ENCODE assay signal across 8 mouse cellular contexts in the genomic region with DNA sequence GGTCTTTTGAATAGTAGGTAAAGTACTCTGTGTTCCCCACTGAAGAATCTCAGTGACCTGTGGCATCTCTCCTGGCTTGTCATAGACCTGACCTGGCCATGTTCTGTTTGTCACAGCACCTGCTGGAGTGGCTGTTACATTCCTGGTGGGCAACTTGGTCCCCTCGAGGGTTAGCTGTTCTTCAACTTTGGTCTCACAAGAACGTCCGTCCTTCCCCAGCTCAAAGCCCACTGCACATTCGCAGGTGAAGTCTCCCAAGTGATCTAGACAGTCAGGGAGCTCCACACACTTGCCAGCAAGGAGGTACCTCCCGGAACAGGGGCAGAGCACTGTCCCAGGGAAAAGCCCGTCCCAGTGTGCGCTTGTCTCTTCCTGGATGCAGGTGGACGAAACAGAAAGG. TPM values are rescaled to one million over a fixed set of nuclear protein-coding genes. Genes with fewer than 3 reads are reported as not detected.
A peak's percentile ranks its signal among the peaks of the same experiment; 100 is the strongest.
DNase-seq lines count a peak whose midpoint lies in the region; ATAC-seq lines count a peak whose summit lies in the region.
"Had no signal": no experiment of that assay in that cellular context is flagged by ENCODE, and none has a peak within 500 bp of the region (broad histone marks: within the 10 kb centered on the region; RNA-seq: fewer than 3 reads in every experiment).

No protein-coding gene starts in this region.

- peak overlapping the region; percentile 97 for H3K4me2 ChIP-seq in heart, embryonic 12.5 days
- peak overlapping the region; percentile 57 for H3K4me2 ChIP-seq in liver, embryonic 12.5 days

- H3K27me3 ChIP-seq in heart, embryonic 12.5 days (replicated peaks), result peaks cover 4% of the 10 kb centered on the region; the same call in 1 of the 2 replicates
- peaks cover 5% of the 10 kb centered on the region; the same call in 1 of the 2 replicates for H3K27me3 ChIP-seq in liver, embryonic 12.5 days (replicated peaks)

- no peaks in the 10 kb centered on the region for H3K9me3 ChIP-seq in heart, embryonic 12.5 days (replicated peaks)
- no peaks in the 10 kb centered on the region for H3K9me3 ChIP-seq in liver, embryonic 12.5 days (replicated peaks)

- peak overlapping the region; percentile 64 for H3K4me3 ChIP-seq in heart, embryonic 12.5 days
- peak overlapping the region; percentile 41 for H3K4me3 ChIP-seq in liver, embryonic 12.5 days

- H3K9ac ChIP-seq in heart, embryonic 12.5 days, result peak overlapping the region; percentile 84
- peak overlapping the region; percentile 27 for H3K9ac ChIP-seq in liver, embryonic 12.5 days

- H3K4me1 ChIP-seq in heart, embryonic 12.5 days (replicated peaks), result peaks cover 9% of the 10 kb centered on the region
- no peaks in the 10 kb centered on the region for H3K4me1 ChIP-seq in liver, embryonic 12.5 days

- no peaks in the 10 kb centered on the region for H3K36me3 ChIP-seq in heart, embryonic 12.5 days
- no peaks in the 10 kb centered on the region for H3K36me3 ChIP-seq in liver, embryonic 12.5 days

- H3K27ac ChIP-seq in heart, embryonic 12.5 days (ENCODE audit: poor library complexity, severe bottlenecking), result peak overlapping the region; percentile 90
- 0 out of 2 replicates have a peak overlapping the region, but pooled peaks have one; percentile 51 for H3K27ac ChIP-seq in liver, embryonic 12.5 days

- DNase-seq in ovary, postnatal 36 days (ENCODE audit: low spot score), result peak; percentile 6
- DNase-seq in ovary, adult 18-20 months (ENCODE audit: low spot score), result no peak
- DNase-seq in yolk sac, embryonic 10.5 days (ENCODE audit: low spot score), result no peak
- DNase-seq in cerebellum, postnatal 36 days, result no peak
- DNase-seq in gastrocnemius, postnatal 4 days (ENCODE audit: low spot score in 2 of 2), result no peak

- WGBS in heart, embryonic 12.5 days, result 23% methylated on average over 8 of the region's 8 CpGs
- 25% methylated on average over 8 of the region's 8 CpGs for WGBS in liver, embryonic 12.5 days (ENCODE audit: insufficient replicate concordance)

- no peak for ATAC-seq in heart, embryonic 12.5 days (ENCODE audit: insufficient number of reproducible peaks, low FRiP score)
- ATAC-seq in liver, embryonic 12.5 days, result no peak

RNA-seq across cellular contexts. Expression of gene Clec14a, which starts 1.3 kb away (rescaled TPM):
- polyA plus RNA-seq in heart, embryonic 12.5 days (2016; fragmentation: Nextera tagmentation; extraction: Ambion mirVana), result 15.7 and 17.1 TPM in 2 replicates
- polyA plus RNA-seq in liver, embryonic 12.5 days (2016; fragmentation: Nextera tagmentation; extraction: Ambion mirVana), result 7.6 and 8.3 TPM in 2 replicates
- 10 to 100 TPM; 18.2 to 19.7 TPM for total RNA-seq in gastrocnemius, postnatal 4 days (2021)

RNA-seq across cellular contexts. Expression of gene Sstr1, which starts 56.2 kb away (rescaled TPM):
- 0.17 and 0.24 TPM in 2 replicates for polyA plus RNA-seq in heart, embryonic 12.5 days (2016; fragmentation: Nextera tagmentation; extraction: Ambion mirVana)
- polyA plus RNA-seq in liver, embryonic 12.5 days (2016; fragmentation: Nextera tagmentation; extraction: Ambion mirVana), result not detected in 2 replicates
- total RNA-seq in gastrocnemius, postnatal 4 days (2021), result under 1 TPM; 0.65 to 0.71 TPM
- total RNA-seq: adrenal gland, postnatal 14 days had no signal
